Mouse (Mus musculus) midbrain, embryonic 15.5 days (tissue): ENCODE results near the gene Bpifc. TPM values are rescaled to one million over a fixed set of nuclear protein-coding genes. Genes with fewer than 3 reads are reported as not detected.

Experiments used
- ATAC-seq: fragments of 200-750 bp; cut with Nextera tagmentation; replicated peaks from 2 replicates; pipeline ENCODE4 v1.8.0; 2017; ENCODE audit warnings: moderate TSS enrichment
- H3K27ac ChIP-seq: fragments of 300-500 bp; sonication (generic); 2 replicates; pipeline ENCODE4 v1.5.1; 2015; ENCODE audit warnings: mild to moderate bottlenecking, inconsistent platforms
- H3K27me3 ChIP-seq: fragments of 300-500 bp; sonication (generic); replicated peaks from 2 replicates; pipeline ENCODE4 v1.6.1; 2015; ENCODE audit warnings: inconsistent platforms
- H3K36me3 ChIP-seq: fragments of 300-500 bp; sonication (generic); replicated peaks from 2 replicates; pipeline ENCODE4 v1.6.1; 2015; ENCODE audit warnings: inconsistent platforms
- H3K4me1 ChIP-seq: fragments of 300-500 bp; sonication (generic); 2 replicates; pipeline ENCODE4 v1.6.1; 2015; ENCODE audit warnings: inconsistent platforms
- H3K4me2 ChIP-seq: fragments of 300-500 bp; sonication (generic); 2 replicates; pipeline ENCODE4 v1.6.1; 2015; ENCODE audit warnings: inconsistent platforms, mild to moderate bottlenecking, moderate library complexity
- H3K4me3 ChIP-seq: fragments of 300-500 bp; sonication (generic); 2 replicates; pipeline ENCODE4 v1.5.1; 2015; ENCODE audit warnings: mild to moderate bottlenecking, inconsistent platforms
- H3K9ac ChIP-seq: fragments of 300-500 bp; sonication (generic); 2 replicates; pipeline ENCODE4 v1.6.1; 2015; ENCODE audit warnings: mild to moderate bottlenecking, inconsistent platforms
- H3K9me3 ChIP-seq: fragments of 300-500 bp; sonication (generic); 2 replicates; pipeline ENCODE4 v1.6.1; 2016; ENCODE audit warnings: inconsistent platforms
- WGBS: fragments of 180-500 bp; shearing (Covaris S2); methylation state at CpG from one replicate; pipeline ENCODE4 v1.1.7; 2015; ENCODE audit warnings: mixed read lengths; 5-methylcytosine and 5-hydroxymethylcytosine counted together
- polyA plus RNA-seq: library from polyadenylated mRNA; unstranded; fragments of >200 nt; fragmentation: Nextera tagmentation; extraction: Ambion mirVana; gene quantifications from 2 replicates; pipeline ENCODE4 v1.2.1, GENCODE M21; 2015

Bpifc gene
- polyA plus RNA-seq, 1 experiment from 2014 or later, result not detected

- Histone ChIP-seq H3K9ac (no peak overlapping the region), H3K9me3 (no peaks in the 10 kb centered on the region), H3K27ac (no peak overlapping the region), H3K4me2 (no peak overlapping the region), H3K4me3 (no peak overlapping the region), H3K27me3 (no peaks in the 10 kb centered on the region), H3K36me3 (no peaks in the 10 kb centered on the region), H3K4me1 (no peaks in the 10 kb centered on the region)
- WGBS, result 58% methylated on average over 17 of the region's 17 CpGs
- ATAC-seq, result no peak; the same call in 1 of the 2 replicates
Observed at GRCm38 (mm10) chr10:85967411-85968156, 44.1 kb downstream of the Bpifc start.

DNA sequence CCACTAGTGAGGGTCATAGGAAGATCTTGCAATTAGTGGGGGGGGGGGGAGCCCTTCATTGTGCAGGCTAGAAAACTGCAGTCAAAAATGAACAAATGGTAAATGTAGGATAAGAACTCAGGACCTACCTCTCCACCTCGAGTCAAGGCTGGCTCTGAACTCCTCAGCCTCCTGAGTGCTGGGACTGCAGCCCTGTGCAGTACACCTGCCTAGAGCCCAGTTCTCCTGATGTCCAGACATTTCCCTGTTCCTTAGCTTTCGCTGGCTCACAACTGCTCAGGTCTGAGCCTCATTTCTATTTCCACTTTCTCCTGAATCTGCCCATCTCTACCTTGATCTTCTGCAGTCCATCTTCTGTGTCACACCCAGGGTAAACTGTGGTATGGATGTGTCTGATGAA, 45.2 kb downstream of the Bpifc start:
- Histone ChIP-seq H3K9me3 (no peaks in the 10 kb centered on the region), H3K36me3 (no peaks in the 10 kb centered on the region), H3K4me3 (no peak overlapping the region), H3K4me2 (no peak overlapping the region), H3K27me3 (no peaks in the 10 kb centered on the region), H3K27ac (no peak overlapping the region), H3K9ac (no peak overlapping the region), H3K4me1 (no peaks in the 10 kb centered on the region)
- no peak for ATAC-seq
- WGBS, result 61% methylated on average over 2 of the region's 2 CpGs

DNA sequence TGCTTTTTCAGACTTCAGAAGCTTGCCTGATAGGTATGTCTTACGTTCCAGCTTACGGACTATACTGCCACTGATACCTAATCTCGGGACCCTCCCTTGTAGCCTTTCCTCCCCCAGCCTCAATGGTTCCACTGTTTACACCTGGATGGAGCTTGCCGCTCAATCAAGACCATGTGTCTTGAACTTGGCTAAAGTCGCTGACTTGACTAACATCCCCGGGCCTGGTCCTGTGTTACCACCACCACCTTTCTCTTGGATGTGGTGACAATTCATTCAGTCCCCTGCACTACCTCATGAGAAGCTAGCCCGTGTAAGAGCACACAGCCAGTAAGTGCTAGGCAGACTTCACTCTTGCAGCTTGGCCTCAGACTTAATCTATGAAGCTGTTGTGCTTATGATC, 47.4 kb downstream of the Bpifc start:
- no peaks in the 10 kb centered on the region for H3K9me3 ChIP-seq
- no peak overlapping the region for H3K27ac ChIP-seq
- no peaks in the 10 kb centered on the region for H3K27me3 ChIP-seq
- no peak overlapping the region for H3K4me3 ChIP-seq
- H3K4me1 ChIP-seq, result no peaks in the 10 kb centered on the region
- H3K9ac ChIP-seq, result no peak overlapping the region
- H3K4me2 ChIP-seq, result no peak overlapping the region
- 88% methylated on average over 7 of the region's 7 CpGs for WGBS
- no peak for ATAC-seq
- no peaks in the 10 kb centered on the region for H3K36me3 ChIP-seq

DNA sequence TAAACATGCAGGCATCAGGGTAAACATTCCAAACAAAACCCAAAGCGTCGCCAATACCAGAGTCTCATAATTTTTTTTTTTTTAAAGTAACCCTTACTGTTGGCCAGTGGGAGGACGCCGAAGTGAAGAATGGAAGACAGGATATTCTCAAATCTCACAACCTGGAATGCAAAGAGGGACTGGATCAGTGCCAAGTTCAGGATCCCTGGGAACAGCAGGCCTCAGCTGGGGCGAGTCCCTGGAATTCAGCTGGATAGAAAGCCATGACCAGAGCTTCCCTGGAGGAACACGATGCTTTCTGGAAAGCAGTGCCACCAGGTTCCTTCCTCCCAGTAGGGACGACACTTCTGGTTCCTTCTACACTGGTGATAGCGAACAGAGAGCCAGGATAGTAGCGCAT, 48.8 kb downstream of the Bpifc start:
- no peak overlapping the region for H3K9ac ChIP-seq
- no peak overlapping the region for H3K4me3 ChIP-seq
- H3K27me3 ChIP-seq, result no peaks in the 10 kb centered on the region
- no peak overlapping the region for H3K27ac ChIP-seq
- no peaks in the 10 kb centered on the region for H3K4me1 ChIP-seq
- H3K4me2 ChIP-seq, result no peak overlapping the region
- WGBS, result 77% methylated on average over 9 of the region's 9 CpGs
- no peaks in the 10 kb centered on the region for H3K36me3 ChIP-seq
- H3K9me3 ChIP-seq, result no peaks in the 10 kb centered on the region
- no peak for ATAC-seq

- H3K27me3 ChIP-seq, result no peaks in the 10 kb centered on the region
- peak within 1 kb of the TSS; percentile 61 for H3K4me2 ChIP-seq
- under 1% methylated on average over 38 of the region's 38 CpGs for WGBS
- peaks cover 7% of the 10 kb centered on the region; the same call in 1 of the 2 replicates for H3K36me3 ChIP-seq
- peak within 1 kb of the TSS; percentile 100 for H3K4me3 ChIP-seq
- peak within 1 kb of the TSS; percentile 86 for H3K27ac ChIP-seq
- peaks cover 18% of the 10 kb centered on the region for H3K4me1 ChIP-seq
- no peaks in the 10 kb centered on the region for H3K9me3 ChIP-seq
- ATAC-seq, result peak; percentile 96
- peak within 1 kb of the TSS; percentile 93 for H3K9ac ChIP-seq
Observed at GRCm38 (mm10) chr10:85957464-85957950, 54.2 kb downstream of the Bpifc start, which contains the start of gene Rtcb. Gene Rtcb (minus strand): TSS chr10:85957823.

DNA sequence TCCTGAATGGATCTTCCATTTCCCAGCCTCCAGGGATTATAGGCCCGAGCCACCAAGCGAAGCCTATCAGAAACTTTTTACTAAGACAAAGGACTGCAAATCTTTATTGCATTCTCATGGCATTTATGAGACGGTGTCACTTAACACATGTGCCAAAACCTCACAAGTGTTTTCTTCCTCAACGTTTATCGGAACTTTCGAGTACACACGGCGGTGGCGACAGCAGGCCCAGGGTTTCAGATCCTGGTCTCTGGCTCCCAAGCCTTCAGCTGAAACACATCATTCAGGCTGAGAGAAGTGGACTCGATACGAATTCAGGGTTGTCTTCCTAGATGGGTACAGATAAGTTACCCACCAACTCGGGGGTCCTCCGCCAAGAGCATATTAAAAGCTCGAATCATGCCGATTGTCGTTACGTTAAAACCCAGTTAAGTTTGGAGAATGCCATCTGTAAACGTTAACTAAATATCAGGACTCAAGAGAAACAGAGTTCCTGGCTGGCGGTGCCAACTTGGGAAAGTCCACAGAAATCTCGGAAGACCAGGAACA, 54.8 kb downstream of the Bpifc start:
- H3K4me3 ChIP-seq, result peak overlapping the region; percentile 100
- peaks cover 18% of the 10 kb centered on the region for H3K4me1 ChIP-seq
- peak overlapping the region; percentile 61 for H3K4me2 ChIP-seq
- H3K27me3 ChIP-seq, result no peaks in the 10 kb centered on the region
- H3K9me3 ChIP-seq, result no peaks in the 10 kb centered on the region
- peak overlapping the region; percentile 86 for H3K27ac ChIP-seq
- H3K9ac ChIP-seq, result peak overlapping the region; percentile 93
- ATAC-seq, result peak; percentile 43; the same call in 1 of the 2 replicates
- H3K36me3 ChIP-seq, result peaks cover 7% of the 10 kb centered on the region; the same call in 1 of the 2 replicates
- 5% methylated on average over 20 of the region's 20 CpGs for WGBS

DNA sequence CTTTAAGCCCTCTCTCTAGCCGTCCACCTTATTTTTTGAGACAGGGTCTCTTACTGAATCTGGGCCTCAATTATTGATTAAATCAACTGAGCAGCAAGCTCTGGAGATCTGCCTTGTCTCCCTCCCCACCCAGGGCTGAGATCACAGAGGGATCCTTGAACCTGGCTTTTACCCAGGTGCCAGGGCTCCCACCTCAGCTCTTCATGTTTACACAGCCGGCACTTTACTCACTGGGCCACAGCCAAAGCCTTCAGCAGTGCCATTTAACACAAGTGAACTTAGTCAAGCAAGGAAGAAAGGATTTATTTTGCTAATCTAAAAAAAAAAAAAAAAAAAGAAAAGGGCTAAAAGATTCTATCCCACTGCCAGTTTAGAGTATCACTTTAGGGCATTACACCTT, 57.3 kb downstream of the Bpifc start:
- WGBS, result 84% methylated on average over 2 of the region's 2 CpGs
- ATAC-seq, result no peak
- Histone ChIP-seq H3K9me3 (no peaks in the 10 kb centered on the region), H3K9ac (no peak overlapping the region), H3K4me3 (no peak overlapping the region), H3K4me1 (peaks cover 18% of the 10 kb centered on the region), H3K36me3 (peaks cover 11% of the 10 kb centered on the region; the same call in 1 of the 2 replicates), H3K27ac (no peak overlapping the region), H3K4me2 (no peak overlapping the region), H3K27me3 (no peaks in the 10 kb centered on the region)

GRCm38 (mm10) chr10:85953401-85953800, 58.3 kb downstream of the Bpifc start:
- peaks cover 21% of the 10 kb centered on the region for H3K36me3 ChIP-seq
- ATAC-seq, result no peak
- H3K4me2 ChIP-seq, result no peak overlapping the region
- no peak overlapping the region for H3K27ac ChIP-seq
- no peaks in the 10 kb centered on the region for H3K27me3 ChIP-seq
- H3K4me3 ChIP-seq, result no peak overlapping the region
- no peaks in the 10 kb centered on the region for H3K9me3 ChIP-seq
- WGBS, result 91% methylated on average over 3 of the region's 3 CpGs
- no peak overlapping the region for H3K9ac ChIP-seq
- peaks cover 18% of the 10 kb centered on the region for H3K4me1 ChIP-seq

GRCm38 (mm10) chr10:85951765-85952443, 59.8 kb downstream of the Bpifc start:
- Histone ChIP-seq H3K27ac (no peak overlapping the region), H3K4me1 (peaks cover 18% of the 10 kb centered on the region), H3K27me3 (no peaks in the 10 kb centered on the region), H3K9ac (no peak overlapping the region), H3K4me2 (no peak overlapping the region), H3K36me3 (peaks cover 30% of the 10 kb centered on the region), H3K4me3 (no peak overlapping the region), H3K9me3 (no peaks in the 10 kb centered on the region)
- 90% methylated on average over 6 of the region's 6 CpGs for WGBS
- ATAC-seq, result no peak

DNA sequence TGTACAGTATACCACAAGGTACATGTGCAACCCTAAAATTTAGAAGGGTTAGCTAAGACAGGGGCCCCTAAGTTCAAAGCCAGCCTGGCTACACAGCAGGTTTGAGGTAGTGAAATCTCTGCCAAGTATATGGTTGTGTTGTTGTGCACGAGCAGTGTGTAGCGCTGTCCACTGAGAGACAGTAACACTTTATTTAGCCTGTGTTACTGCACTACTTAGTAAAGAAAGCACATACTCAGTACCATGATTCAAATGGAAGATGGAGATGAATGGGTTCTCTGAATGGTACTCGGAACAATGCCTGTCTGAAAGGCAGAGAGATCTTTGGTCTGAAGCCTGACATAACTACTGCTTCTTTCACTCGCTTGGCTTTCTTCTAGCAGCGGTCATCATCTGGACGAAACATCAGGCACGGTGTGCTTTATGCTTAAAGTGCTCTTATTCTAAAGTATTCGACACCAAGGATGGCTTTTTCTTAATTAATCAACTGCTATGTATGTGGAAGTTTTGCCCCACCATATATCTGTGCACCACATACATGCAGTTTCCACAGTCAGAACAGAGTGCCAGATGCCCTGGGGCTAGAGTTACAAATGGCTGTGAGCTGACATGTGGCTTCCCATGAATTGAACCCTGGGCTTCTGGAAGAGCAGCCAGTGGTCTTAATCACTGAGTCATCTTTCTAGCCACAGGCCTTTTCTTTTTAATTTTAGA, 63.1 kb downstream of the Bpifc start:
- no peak for ATAC-seq
- Histone ChIP-seq H3K27me3 (no peaks in the 10 kb centered on the region), H3K36me3 (peaks cover 49% of the 10 kb centered on the region), H3K27ac (no peak overlapping the region), H3K4me1 (no peaks in the 10 kb centered on the region), H3K4me2 (no peak overlapping the region), H3K9ac (no peak overlapping the region), H3K4me3 (no peak overlapping the region), H3K9me3 (no peaks in the 10 kb centered on the region)
- 87% methylated on average over 8 of the region's 8 CpGs for WGBS

DNA sequence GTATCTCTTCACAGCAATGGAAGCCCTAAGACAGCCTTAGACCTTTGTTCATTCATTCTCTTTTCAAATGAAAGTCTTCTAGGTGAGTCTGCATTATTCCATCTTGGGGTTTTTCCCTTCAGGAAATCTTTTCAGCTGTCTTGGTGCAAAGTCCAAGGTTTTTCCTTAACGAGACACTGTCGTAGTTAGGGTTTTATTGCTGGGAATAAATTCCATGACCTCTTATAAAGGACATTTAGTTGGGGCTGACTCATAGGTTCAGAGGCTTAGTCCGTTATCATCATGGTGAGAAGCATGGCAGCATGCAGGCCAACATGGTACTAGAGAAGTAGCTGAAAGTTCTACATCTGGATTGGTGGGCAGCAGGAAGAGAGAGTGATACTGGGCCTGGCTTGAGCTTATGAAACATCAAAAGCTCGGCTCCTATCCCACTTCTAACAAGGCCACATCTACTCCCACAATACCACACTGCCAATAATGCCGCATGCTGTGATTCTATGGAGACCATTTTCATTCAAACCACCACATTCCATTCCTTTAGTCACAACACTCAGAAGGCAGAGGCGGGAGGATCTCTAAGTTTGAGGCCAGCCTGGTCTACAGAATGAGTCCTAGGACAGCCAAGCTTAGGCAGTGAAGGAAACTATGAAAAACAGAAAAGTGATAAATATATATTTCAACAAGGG, 75.3 kb downstream of the Bpifc start:
- no peak overlapping the region for H3K9ac ChIP-seq
- H3K4me1 ChIP-seq, result no peaks in the 10 kb centered on the region
- no peak overlapping the region for H3K27ac ChIP-seq
- H3K27me3 ChIP-seq, result no peaks in the 10 kb centered on the region
- WGBS, result 95% methylated on average over 6 of the region's 6 CpGs
- no peak for ATAC-seq
- no peak overlapping the region for H3K4me3 ChIP-seq
- peaks cover 38% of the 10 kb centered on the region for H3K36me3 ChIP-seq
- H3K4me2 ChIP-seq, result no peak overlapping the region
- H3K9me3 ChIP-seq, result no peaks in the 10 kb centered on the region
